Mouse (Mus musculus): ENCODE measurements around the gene Sirt2. TPM values are rescaled to one million over a fixed set of nuclear protein-coding genes. Genes with fewer than 3 reads are reported as not detected.
A peak's percentile ranks its signal among the peaks of the same experiment; 100 is the strongest.

Sirt2 gene
- polyA plus RNA-seq, 1 experiment from 2014 or later, result 110 TPM

- Histone ChIP-seq H3K36me3 (ENCODE audit: control insufficient read depth, insufficient read depth, low read length) (no peaks in the 10 kb centered on the region), H3K9ac (replicated peaks; ENCODE audit: low read depth, low read length) (no peak overlapping the region), H3K9me3 (ENCODE audit: control insufficient read depth, low read length) (no peaks in the 10 kb centered on the region), H3K4me2 (ENCODE audit: low read depth, low read length) (no peak overlapping the region), H3K4me1 (ENCODE audit: control insufficient read depth, insufficient read depth, low read length) (no peaks in the 10 kb centered on the region), H3K27ac (ENCODE audit: low read depth, low read length) (no peak overlapping the region), H3K4me3 (ENCODE audit: low read depth, low read length) (no peak overlapping the region), H3K27me3 (ENCODE audit: control insufficient read depth, insufficient read depth, low read length) (no peaks in the 10 kb centered on the region)
- no peak for ATAC-seq (ENCODE audit: low read depth)
- WGBS, result 86% methylated on average over 15 of the region's 15 CpGs
Observed at GRCm38 (mm10) chr7:28795832-28796231, 29.3 kb downstream of the Sirt2 start.

GRCm38 (mm10) chr7:28796562-28796975, 30.0 kb downstream of the Sirt2 start:
- Histone ChIP-seq H3K27me3 (ENCODE audit: control insufficient read depth, insufficient read depth, low read length) (no peaks in the 10 kb centered on the region), H3K36me3 (ENCODE audit: control insufficient read depth, insufficient read depth, low read length) (no peaks in the 10 kb centered on the region), H3K4me2 (ENCODE audit: low read depth, low read length) (peak overlapping the region; percentile 35), H3K27ac (ENCODE audit: low read depth, low read length) (no peak overlapping the region), H3K4me1 (ENCODE audit: control insufficient read depth, insufficient read depth, low read length) (no peaks in the 10 kb centered on the region), H3K9me3 (ENCODE audit: control insufficient read depth, low read length) (no peaks in the 10 kb centered on the region), H3K9ac (replicated peaks; ENCODE audit: low read depth, low read length) (0 out of 2 replicates have a peak overlapping the region, but pooled peaks have one; percentile 2), H3K4me3 (ENCODE audit: low read depth, low read length) (peak overlapping the region; percentile 7; the same call in 1 of the 2 replicates)
- ATAC-seq (ENCODE audit: low read depth), result peak; percentile 73; the same call in 1 of the 2 replicates
- 15% methylated on average over 32 of the region's 32 CpGs for WGBS

GRCm38 (mm10) chr7:28799994-28800393, 33.5 kb downstream of the Sirt2 start:
- Histone ChIP-seq H3K9me3 (ENCODE audit: control insufficient read depth, low read length) (no peaks in the 10 kb centered on the region), H3K9ac (replicated peaks; ENCODE audit: low read depth, low read length) (no peak overlapping the region), H3K36me3 (ENCODE audit: control insufficient read depth, insufficient read depth, low read length) (no peaks in the 10 kb centered on the region), H3K4me1 (ENCODE audit: control insufficient read depth, insufficient read depth, low read length) (no peaks in the 10 kb centered on the region), H3K27me3 (ENCODE audit: control insufficient read depth, insufficient read depth, low read length) (no peaks in the 10 kb centered on the region), H3K27ac (ENCODE audit: low read depth, low read length) (no peak overlapping the region), H3K4me3 (ENCODE audit: low read depth, low read length) (no peak overlapping the region), H3K4me2 (ENCODE audit: low read depth, low read length) (no peak overlapping the region)
- no peak for ATAC-seq (ENCODE audit: low read depth)
- WGBS, result 92% methylated on average over 9 of the region's 9 CpGs

- Histone ChIP-seq H3K4me2 (ENCODE audit: low read depth, low read length) (no peak overlapping the region), H3K4me1 (ENCODE audit: control insufficient read depth, insufficient read depth, low read length) (no peaks in the 10 kb centered on the region), H3K27ac (ENCODE audit: low read depth, low read length) (no peak overlapping the region), H3K27me3 (ENCODE audit: control insufficient read depth, insufficient read depth, low read length) (no peaks in the 10 kb centered on the region), H3K9ac (replicated peaks; ENCODE audit: low read depth, low read length) (no peak overlapping the region), H3K36me3 (ENCODE audit: control insufficient read depth, insufficient read depth, low read length) (no peaks in the 10 kb centered on the region), H3K9me3 (ENCODE audit: control insufficient read depth, low read length) (no peaks in the 10 kb centered on the region), H3K4me3 (ENCODE audit: low read depth, low read length) (no peak overlapping the region)
- no peak for ATAC-seq (ENCODE audit: low read depth)
- WGBS, result 69% methylated on average over 3 of the region's 3 CpGs
Observed at GRCm38 (mm10) chr7:28801451-28801850, 34.9 kb downstream of the Sirt2 start.

GRCm38 (mm10) chr7:28801901-28802670, 35.6 kb downstream of the Sirt2 start:
- H3K9ac ChIP-seq (replicated peaks; ENCODE audit: low read depth, low read length), result no peak overlapping the region
- no peak overlapping the region for H3K4me2 ChIP-seq (ENCODE audit: low read depth, low read length)
- whole genome bisulfite sequencing, result 15% methylated on average over 10 of the region's 10 CpGs
- peak overlapping the region; percentile 0; the same call in 1 of the 2 replicates for H3K27ac ChIP-seq (ENCODE audit: low read depth, low read length)
- H3K36me3 ChIP-seq (ENCODE audit: control insufficient read depth, insufficient read depth, low read length), result no peaks in the 10 kb centered on the region
- no peaks in the 10 kb centered on the region for H3K4me1 ChIP-seq (ENCODE audit: control insufficient read depth, insufficient read depth, low read length)
- ATAC-seq (ENCODE audit: low read depth), result no peak
- no peaks in the 10 kb centered on the region for H3K9me3 ChIP-seq (ENCODE audit: control insufficient read depth, low read length)
- H3K27me3 ChIP-seq (ENCODE audit: control insufficient read depth, insufficient read depth, low read length), result no peaks in the 10 kb centered on the region
- no peak overlapping the region for H3K4me3 ChIP-seq (ENCODE audit: low read depth, low read length)

GRCm38 (mm10) chr7:28802846-28803588, 36.5 kb downstream of the Sirt2 start:
- Histone ChIP-seq H3K36me3 (ENCODE audit: control insufficient read depth, insufficient read depth, low read length) (no peaks in the 10 kb centered on the region), H3K9ac (replicated peaks; ENCODE audit: low read depth, low read length) (no peak overlapping the region), H3K4me3 (ENCODE audit: low read depth, low read length) (no peak overlapping the region), H3K4me1 (ENCODE audit: control insufficient read depth, insufficient read depth, low read length) (peaks cover 5% of the 10 kb centered on the region), H3K4me2 (ENCODE audit: low read depth, low read length) (no peak overlapping the region), H3K27ac (ENCODE audit: low read depth, low read length) (peak overlapping the region; percentile 0; the same call in 1 of the 2 replicates), H3K27me3 (ENCODE audit: control insufficient read depth, insufficient read depth, low read length) (no peaks in the 10 kb centered on the region), H3K9me3 (ENCODE audit: control insufficient read depth, low read length) (no peaks in the 10 kb centered on the region)
- ATAC-seq (ENCODE audit: low read depth), result no peak
- 5% methylated on average over 10 of the region's 10 CpGs for WGBS

- H3K4me2 ChIP-seq (ENCODE audit: low read depth, low read length), result no peak overlapping the region
- 45% methylated on average over 4 of the region's 4 CpGs for WGBS
- no peaks in the 10 kb centered on the region for H3K36me3 ChIP-seq (ENCODE audit: control insufficient read depth, insufficient read depth, low read length)
- H3K9ac ChIP-seq (replicated peaks; ENCODE audit: low read depth, low read length), result no peak overlapping the region
- no peak for ATAC-seq (ENCODE audit: low read depth)
- H3K9me3 ChIP-seq (ENCODE audit: control insufficient read depth, low read length), result no peaks in the 10 kb centered on the region
- H3K4me3 ChIP-seq (ENCODE audit: low read depth, low read length), result no peak overlapping the region
- no peak overlapping the region for H3K27ac ChIP-seq (ENCODE audit: low read depth, low read length)
- peaks cover 8% of the 10 kb centered on the region for H3K4me1 ChIP-seq (ENCODE audit: control insufficient read depth, insufficient read depth, low read length)
- no peaks in the 10 kb centered on the region for H3K27me3 ChIP-seq (ENCODE audit: control insufficient read depth, insufficient read depth, low read length)
Observed at GRCm38 (mm10) chr7:28803756-28804155, 37.2 kb downstream of the Sirt2 start.

- Histone ChIP-seq H3K4me2 (ENCODE audit: low read depth, low read length) (no peak overlapping the region), H3K4me3 (ENCODE audit: low read depth, low read length) (no peak overlapping the region), H3K9me3 (ENCODE audit: control insufficient read depth, low read length) (no peaks in the 10 kb centered on the region), H3K36me3 (ENCODE audit: control insufficient read depth, insufficient read depth, low read length) (no peaks in the 10 kb centered on the region; the same call in 1 of the 2 replicates), H3K27ac (ENCODE audit: low read depth, low read length) (no peak overlapping the region), H3K27me3 (ENCODE audit: control insufficient read depth, insufficient read depth, low read length) (no peaks in the 10 kb centered on the region), H3K4me1 (ENCODE audit: control insufficient read depth, insufficient read depth, low read length) (peaks cover 10% of the 10 kb centered on the region), H3K9ac (replicated peaks; ENCODE audit: low read depth, low read length) (no peak overlapping the region)
- 67% methylated on average over 4 of the region's 4 CpGs for WGBS
- ATAC-seq (ENCODE audit: low read depth), result no peak
Observed at GRCm38 (mm10) chr7:28806869-28807268, 40.3 kb downstream of the Sirt2 start.
